Mouse (Mus musculus): Measurements from ENCODE around the gene Psmd12.

Gene Psmd12

GRCm38 (mm10) chr11:107510362-107511269 lies 31.3 kb downstream of the Psmd12 start:
- DNase-seq (ENCODE audit: low read depth, low spot score), result peak; percentile 24

- DNase-seq (ENCODE audit: low read depth, low spot score), result peak; percentile 90
Measured at GRCm38 (mm10) chr11:107511954-107512353, 32.7 kb downstream of the Psmd12 start.

GRCm38 (mm10) chr11:107513047-107513446 lies 33.8 kb downstream of the Psmd12 start:
- no peak for DNase-seq (ENCODE audit: low read depth, low spot score)

- DNase-seq (ENCODE audit: low read depth, low spot score), result no peak
Measured at GRCm38 (mm10) chr11:107516387-107516786, 37.1 kb downstream of the Psmd12 start.

- DNase-seq (ENCODE audit: low read depth, low spot score), result peak; percentile 27
Measured at GRCm38 (mm10) chr11:107518645-107519429, 39.6 kb downstream of the Psmd12 start.

GRCm38 (mm10) chr11:107521153-107521552 lies 41.9 kb downstream of the Psmd12 start:
- DNase-seq (ENCODE audit: low read depth, low spot score), result no peak

- DNase-seq (ENCODE audit: low read depth, low spot score), result no peak
Measured at GRCm38 (mm10) chr11:107524966-107525365, 45.7 kb downstream of the Psmd12 start.

- no peak for DNase-seq (ENCODE audit: low read depth, low spot score)
Measured at GRCm38 (mm10) chr11:107527632-107528031, 48.3 kb downstream of the Psmd12 start.

GRCm38 (mm10) chr11:107529320-107529719 lies 50.0 kb downstream of the Psmd12 start:
- peak; percentile 69 for DNase-seq (ENCODE audit: low read depth, low spot score)

GRCm38 (mm10) chr11:107531445-107531844 lies 52.2 kb downstream of the Psmd12 start:
- DNase-seq (ENCODE audit: low read depth, low spot score), result no peak

- no peak for DNase-seq (ENCODE audit: low read depth, low spot score)
Measured at GRCm38 (mm10) chr11:107532271-107532670, 53.0 kb downstream of the Psmd12 start.

GRCm38 (mm10) chr11:107538994-107539393 lies 59.7 kb downstream of the Psmd12 start:
- peak; percentile 69 for DNase-seq (ENCODE audit: low read depth, low spot score)

- no peak for DNase-seq (ENCODE audit: low read depth, low spot score)
Measured at GRCm38 (mm10) chr11:107540339-107540738, 61.1 kb downstream of the Psmd12 start.

- DNase-seq (ENCODE audit: low read depth, low spot score), result no peak
Measured at GRCm38 (mm10) chr11:107545747-107546476, 66.6 kb downstream of the Psmd12 start.

- peak; percentile 56 for DNase-seq (ENCODE audit: low read depth, low spot score)
Measured at GRCm38 (mm10) chr11:107546667-107547301, 67.5 kb downstream of the Psmd12 start.

GRCm38 (mm10) chr11:107547351-107548203 lies 68.3 kb downstream of the Psmd12 start, which contains the start of gene Helz:
TSS of gene Helz (plus strand) at chr11:107547930.
- DNase-seq (ENCODE audit: low read depth, low spot score), result peak; percentile 92

- DNase-seq (ENCODE audit: low read depth, low spot score), result peak; percentile 42
Measured at GRCm38 (mm10) chr11:107548204-107548975, 69.1 kb downstream of the Psmd12 start.

All from CD4-positive, CD25-positive, alpha-beta regulatory T cell, adult 2 months (primary cell).